Mouse (Mus musculus): ENCODE measurements around the gene Rnf223.

DNA sequence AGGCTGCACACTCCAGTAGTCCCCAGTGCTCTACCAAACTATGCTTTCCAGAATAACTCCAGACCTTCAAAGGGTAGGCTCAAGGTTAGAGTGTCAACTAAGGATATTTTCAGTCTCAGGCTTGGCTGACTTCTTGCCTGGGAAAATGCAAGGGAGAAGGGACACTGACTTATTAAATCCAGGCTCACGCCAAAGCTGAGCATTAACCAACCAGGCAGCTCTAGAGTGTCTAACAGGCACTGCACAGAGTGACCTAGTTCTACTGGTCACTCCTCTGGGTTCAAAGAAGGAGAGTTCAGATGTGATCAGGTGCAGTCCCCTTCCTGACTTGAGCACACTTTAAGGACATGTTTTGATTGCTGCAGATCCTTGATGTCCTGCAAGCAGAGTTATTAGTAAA is 37.5 kb upstream of the Rnf223 start:
- TF ChIP-seq CTCF (conservative IDR thresholded peaks at IDR 0.05; ENCODE audit: insufficient read depth, insufficient read length, low read depth, low read length) (no peak), POLR2A (IDR thresholded peaks at IDR 0.05; ENCODE audit: low read depth, low read length) (no peak)
